Mouse (Mus musculus) CH12.LX (cell line): ENCODE results near the gene Slc12a7.

Experiments used
- CTCF ChIP-seq, 2 experiments: IDR thresholded peaks in 1 of 2; conservative IDR thresholded peaks in 1 of 2; 2 replicates each; pipeline ENCODE4 v1.5.1; 2011 to 2012; ENCODE audit warnings: low read depth in 2 of 2, low read length in 2 of 2, improper control_type of control experiment in 1 of 2, inconsistent platforms in 1 of 2, mild to moderate bottlenecking in 1 of 2, moderate library complexity in 1 of 2
- EP300 ChIP-seq: IDR thresholded peaks from 2 replicates; pipeline ENCODE4 v1.6.1; 2011; ENCODE audit warnings: low read length, improper control_type of control experiment
- JUN ChIP-seq: IDR thresholded peaks from 2 replicates; pipeline ENCODE4 v1.6.1; 2011; ENCODE audit warnings: low read depth, mild to moderate bottlenecking, low read length, improper control_type of control experiment, moderate library complexity; ENCODE audit not compliant: insufficient read depth
- MAX ChIP-seq: IDR thresholded peaks from 2 replicates; pipeline ENCODE4 v1.6.1; 2011; ENCODE audit warnings: low read length, improper control_type of control experiment
- MAZ ChIP-seq: IDR thresholded peaks from 2 replicates; pipeline ENCODE4 v1.6.1; 2012; ENCODE audit warnings: low read depth, mild to moderate bottlenecking, inconsistent platforms, low read length, improper control_type of control experiment, moderate library complexity
- MEF2A ChIP-seq: IDR thresholded peaks from 2 replicates; pipeline ENCODE4 v1.6.1; 2014; ENCODE audit warnings: low read depth, mild to moderate bottlenecking, inconsistent platforms, low read length, improper control_type of control experiment, borderline replicate concordance
- MYC ChIP-seq: IDR thresholded peaks from 2 replicates; pipeline ENCODE4 v1.6.1; 2011; ENCODE audit warnings: low read depth, mild to moderate bottlenecking, improper control_type of control experiment, low read length
- POLR2A ChIP-seq: IDR thresholded peaks from 2 replicates; pipeline ENCODE4 v1.6.1; 2011; ENCODE audit warnings: low read depth, mild to moderate bottlenecking, improper control_type of control experiment, low read length
- POLR2AphosphoS2 ChIP-seq: IDR thresholded peaks from 2 replicates; pipeline ENCODE4 v1.6.1; 2011; ENCODE audit warnings: low read depth, low read length, improper control_type of control experiment
- RAD21 ChIP-seq: IDR thresholded peaks from 2 replicates; pipeline ENCODE4 v1.6.1; 2011; ENCODE audit warnings: low read depth, mild to moderate bottlenecking, low read length, improper control_type of control experiment, moderate library complexity
- UBTF ChIP-seq: IDR thresholded peaks from 2 replicates; pipeline ENCODE4 v1.6.1; 2012; ENCODE audit warnings: low read depth, mild to moderate bottlenecking, inconsistent platforms, low read length, improper control_type of control experiment, moderate library complexity
- ZC3H11A ChIP-seq: IDR thresholded peaks from 2 replicates; pipeline ENCODE4 v1.6.1; 2012; ENCODE audit warnings: low read depth, mild to moderate bottlenecking, inconsistent platforms, low read length, improper control_type of control experiment
- ZKSCAN1 ChIP-seq: IDR thresholded peaks from 2 replicates; pipeline ENCODE4 v1.6.1; 2012; ENCODE audit warnings: low read depth, inconsistent platforms, low read length, improper control_type of control experiment, borderline replicate concordance
- ZNF384 ChIP-seq: IDR thresholded peaks from 2 replicates; pipeline ENCODE4 v1.6.1; 2012; ENCODE audit warnings: low read depth, low read length, improper control_type of control experiment, inconsistent platforms

GRCm38 (mm10) chr13:73734379-73734778, 1.5 kb downstream of the Slc12a7 start:
- no peak for TF ChIP-seq EP300
- TF ChIP-seq ZC3H11A, result no peak
- TF ChIP-seq CTCF (conservative IDR thresholded peaks at IDR 0.05 in 1 of 2, IDR thresholded peaks at IDR 0.05 in 1 of 2; ENCODE audit: low read depth in 2 of 2, low read length in 2 of 2), result no peak
- no peak for TF ChIP-seq RAD21
- no peak for TF ChIP-seq JUN
- TF ChIP-seq POLR2A, result no peak
- no peak for TF ChIP-seq ZNF384
- no peak for TF ChIP-seq MAX
- TF ChIP-seq MEF2A, result no peak
- no peak for TF ChIP-seq MAZ
- TF ChIP-seq POLR2AphosphoS2, result no peak
- no peak for TF ChIP-seq ZKSCAN1
- no peak for TF ChIP-seq MYC
- TF ChIP-seq UBTF, result no peak
